Mouse (Mus musculus) ES-Bruce4 (cell line): ENCODE data around the gene Setd1b.

Experiments used
- CTCF ChIP-seq: IDR thresholded peaks from one replicate; pipeline ENCODE4 v1.8.1; 2011; ENCODE audit warnings: low read depth, low read length
- EP300 ChIP-seq: IDR thresholded peaks from 2 replicates; pipeline ENCODE4 v1.6.1; 2011; ENCODE audit warnings: low read depth, low read length; ENCODE audit not compliant: insufficient read depth
- POLR2A ChIP-seq: IDR thresholded peaks from one replicate; pipeline ENCODE4 v1.8.1; 2011; ENCODE audit warnings: low read length; ENCODE audit not compliant: insufficient read depth

DNA sequence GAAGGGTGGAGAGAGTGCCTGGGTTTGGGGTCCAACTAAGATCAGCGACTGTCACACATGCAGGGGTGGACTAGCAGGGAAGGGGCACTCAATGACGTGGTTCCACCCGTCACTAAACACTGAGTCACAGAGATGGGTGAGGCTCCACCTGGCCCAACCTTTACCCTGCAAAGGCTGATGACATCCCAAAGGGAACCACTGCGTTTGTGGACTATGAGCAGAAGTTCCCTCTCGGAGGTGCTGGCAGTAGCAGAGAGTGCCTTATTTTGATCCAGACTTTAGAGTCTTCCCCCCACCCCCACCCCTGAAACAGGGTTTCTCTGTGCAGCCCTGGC, 11.2 kb upstream of the Setd1b start:
- TF ChIP-seq POLR2A, result no peak
- no peak for TF ChIP-seq EP300
- no peak for TF ChIP-seq CTCF
